Mouse (Mus musculus) neural tube, embryonic 10.5 days (tissue): Measurements from ENCODE around the gene Olfr146.

Experiments
- DNase-seq: peaks from one replicate; pipeline ENCODE4 v3.0.0-alpha.2; 2017; ENCODE audit warnings: low spot score; ENCODE audit errors: extremely low spot score

Olfr146 gene

GRCm38 (mm10) chr9:39023277-39023676 is at the start of gene Olfr146:
Gene Olfr146 (minus strand): TSS chr9:39023377.
- DNase-seq, result no peak

- no peak for DNase-seq
Observed at GRCm38 (mm10) chr9:39064851-39065250, 41.7 kb upstream of the Olfr146 start, which contains the start of gene Olfr937. Gene Olfr937 (minus strand): TSS chr9:39064951.

- DNase-seq, result no peak
Observed at GRCm38 (mm10) chr9:38999583-38999982, 23.6 kb downstream of the Olfr146 start, which contains the start of gene Olfr935. Gene Olfr935 (minus strand): TSS chr9:38999683.

DNA sequence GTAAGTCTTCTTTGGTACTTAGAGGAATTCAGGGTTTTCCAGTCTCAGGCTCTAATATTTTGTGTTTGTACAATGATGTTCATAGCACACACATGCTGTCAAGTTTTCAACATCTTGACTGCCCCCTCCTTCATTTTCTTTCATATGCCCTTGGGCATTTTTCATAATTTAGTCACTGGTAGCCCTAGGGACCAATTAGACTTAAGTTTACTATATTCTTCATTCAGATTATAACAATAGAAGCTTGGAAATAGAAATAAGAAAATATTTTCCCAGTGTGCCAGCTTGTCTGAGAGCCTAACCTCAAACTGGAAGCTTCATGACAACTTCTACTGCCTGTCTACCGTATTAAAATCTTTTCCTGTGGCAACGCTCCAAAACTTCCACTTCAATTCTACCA is 35.0 kb downstream of the Olfr146 start, which contains the start of gene Olfr934:
Gene Olfr934 (minus strand): TSS at position 101 of the 400 bp plus-strand sequence.
- DNase-seq, result no peak

DNA sequence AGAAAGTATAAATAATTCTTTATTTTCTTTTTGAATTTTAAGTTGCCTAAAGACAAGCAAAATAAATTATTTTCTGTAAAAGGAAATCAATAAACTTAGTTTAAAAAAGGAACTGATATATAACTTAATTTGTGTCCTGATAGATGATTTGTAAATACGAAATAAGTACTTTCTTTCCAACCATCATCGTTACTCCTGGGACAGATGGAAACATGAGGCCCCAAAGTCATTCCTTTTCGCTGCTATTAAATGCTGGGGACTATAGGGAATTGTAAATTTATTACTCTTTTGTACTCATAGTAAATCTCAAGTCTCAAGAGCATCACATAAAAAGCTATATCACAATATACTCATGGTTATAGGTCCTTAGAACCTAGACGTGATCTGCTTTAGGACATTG is 51.2 kb downstream of the Olfr146 start, which contains the start of gene Olfr933:
Gene Olfr933 (plus strand): TSS at position 301 of the 400 bp plus-strand sequence.
- DNase-seq, result no peak
